Mouse (Mus musculus): ENCODE data around the gene Riox1. TPM values are rescaled to one million over a fixed set of nuclear protein-coding genes. Genes with fewer than 3 reads are reported as not detected.

Gene Riox1
- total RNA-seq, 2 experiments from 2014 or later, result 13.5 to 16.7 TPM

Other genes starting within 250 kb of the Riox1 start
- not detected in 2 replicates for gene Papln, start 187.0 kb upstream of the Riox1 start, total RNA-seq (2015)
- not detected in 2 replicates for gene Papln, start 187.0 kb upstream of the Riox1 start, total RNA-seq (2017)
- gene Numb, start 28.7 kb upstream of the Riox1 start, total RNA-seq (2015), result 15.9 and 19.3 TPM in 2 replicates
- gene Numb, start 28.7 kb upstream of the Riox1 start, total RNA-seq (2017), result 12.6 and 26.8 TPM in 2 replicates
- gene Heatr4, start 34.2 kb downstream of the Riox1 start, total RNA-seq (2015), result not detected in 2 replicates
- not detected in 2 replicates for gene Heatr4, start 34.2 kb downstream of the Riox1 start, total RNA-seq (2017)
- 12.1 and 13.3 TPM in 2 replicates for gene Acot2, start 37.3 kb downstream of the Riox1 start, total RNA-seq (2015)
- 9.4 and 12.7 TPM in 2 replicates for gene Acot2, start 37.3 kb downstream of the Riox1 start, total RNA-seq (2017)
- 10.8 and 14.6 TPM in 2 replicates for gene Acot1, start 58.9 kb downstream of the Riox1 start, total RNA-seq (2015)
- 11.8 and 13.6 TPM in 2 replicates for gene Acot1, start 58.9 kb downstream of the Riox1 start, total RNA-seq (2017)
- gene Acot4, start 87.8 kb downstream of the Riox1 start, total RNA-seq (2015), result 0.07 TPM in 1 of 2 replicates, not detected in the other
- 0.03 TPM in 1 of 2 replicates, not detected in the other for gene Acot4, start 87.8 kb downstream of the Riox1 start, total RNA-seq (2017)
- gene Gm49366, start 88.3 kb downstream of the Riox1 start, total RNA-seq (2015), result not detected in 2 replicates
- gene Gm49366, start 88.3 kb downstream of the Riox1 start, total RNA-seq (2017), result not detected in 2 replicates
- gene Acot3, start 101.5 kb downstream of the Riox1 start, total RNA-seq (2015), result not detected in 2 replicates
- not detected in 2 replicates for gene Acot3, start 101.5 kb downstream of the Riox1 start, total RNA-seq (2017)
- gene Acot5, start 118.7 kb downstream of the Riox1 start, total RNA-seq (2015), result not detected in 2 replicates
- gene Acot5, start 118.7 kb downstream of the Riox1 start, total RNA-seq (2017), result not detected in 2 replicates
- 1.5 and 2.0 TPM in 2 replicates for gene Acot6, start 150.0 kb downstream of the Riox1 start, total RNA-seq (2015)
- 1.7 and 2.0 TPM in 2 replicates for gene Acot6, start 150.0 kb downstream of the Riox1 start, total RNA-seq (2017)
- gene Dnal1, start 163.8 kb downstream of the Riox1 start, total RNA-seq (2015), result 0.61 and 1.1 TPM in 2 replicates
- 0.41 and 0.75 TPM in 2 replicates for gene Dnal1, start 163.8 kb downstream of the Riox1 start, total RNA-seq (2017)
- 0.15 TPM in 2 replicates for gene Pnma1, start 197.9 kb downstream of the Riox1 start, total RNA-seq (2015)
- gene Pnma1, start 197.9 kb downstream of the Riox1 start, total RNA-seq (2017), result 0.24 and 0.62 TPM in 2 replicates

All from megakaryocyte progenitor cell, adult 5-6 weeks (primary cell).